Mouse (Mus musculus) ES-E14 (cell line): ENCODE results near the gene Slf2.

Experiments
- CHD2 ChIP-seq: IDR thresholded peaks from 2 replicates; pipeline ENCODE4 v1.6.1; 2014; ENCODE audit warnings: mild to moderate bottlenecking, low read depth, low read length, inconsistent platforms
- HCFC1 ChIP-seq: IDR thresholded peaks from 2 replicates; pipeline ENCODE4 v1.6.1; 2012; ENCODE audit warnings: low read length, inconsistent platforms, borderline replicate concordance; ENCODE audit not compliant: insufficient read depth
- ZC3H11A ChIP-seq: IDR thresholded peaks from 2 replicates; pipeline ENCODE4 v1.6.1; 2012; ENCODE audit warnings: low read depth, mild to moderate bottlenecking, inconsistent platforms, low read length, borderline replicate concordance
- ZNF384 ChIP-seq: IDR thresholded peaks from 2 replicates; pipeline ENCODE4 v1.6.1; 2012; ENCODE audit warnings: low read depth, low read length, inconsistent platforms

- no peak for TF ChIP-seq CHD2
- TF ChIP-seq HCFC1: no peak
- no peak for TF ChIP-seq ZC3H11A
- no peak for TF ChIP-seq ZNF384
Observed at GRCm38 (mm10) chr19:44898646-44899045, 32.3 kb upstream of the Slf2 start.
